Mouse (Mus musculus) heart, postnatal 0 days (tissue): ENCODE results near the gene Dapk2.

Source experiments
- CTCF ChIP-seq: IDR thresholded peaks from 2 replicates; pipeline ENCODE4 v1.5.1; 2016; ENCODE audit warnings: antibody characterized with exemption, control low read depth, low read depth
- EP300 ChIP-seq: IDR thresholded peaks from 2 replicates; pipeline ENCODE4 v1.6.1; 2016; ENCODE audit warnings: antibody characterized with exemption, low read depth

- TF ChIP-seq CTCF (no peak), EP300 (no peak)
These were observed 116.6 kb downstream of the Dapk2 start for GRCm38 (mm10) chr9:66274657-66275056.
